Mouse (Mus musculus): ENCODE data around the gene Ctsm. TPM values are rescaled to one million over a fixed set of nuclear protein-coding genes. Genes with fewer than 3 reads are reported as not detected.
"Not testable (repeated sequence)": the region's sequence is repeated elsewhere in the genome, so short reads cannot be mapped to it uniquely, and the experiment has no call there.

Gene Ctsm
- not detected in 2 replicates for polyA plus RNA-seq (2014; fragmentation: Nextera tagmentation; extraction: Ambion mirVana)

- no peaks in the 10 kb centered on the region; the same call in 1 of the 2 replicates for H3K9me3 ChIP-seq (ENCODE audit: control insufficient read depth, low read length)
- DNase-seq (ENCODE audit: low spot score), result no peak
- 72% methylated on average over 4 of the region's 4 CpGs for WGBS
Measured at GRCm38 (mm10) chr13:61541631-61542030, at the start of gene Ctsm. TSS of gene Ctsm (minus strand) at chr13:61541839.

GRCm38 (mm10) chr13:61570027-61570426 lies 28.4 kb upstream of the Ctsm start, which contains the start of gene Cts3:
TSS of gene Cts3 (minus strand) at chr13:61570127.
- Histone ChIP-seq H3K4me2 (ENCODE audit: low read depth) (no peak within 1 kb of the TSS), H3K27me3 (ENCODE audit: control insufficient read depth, insufficient read depth, low read length) (no peaks in the 10 kb centered on the region), H3K27ac (ENCODE audit: low read depth, low read length) (no peak within 1 kb of the TSS), H3K36me3 (ENCODE audit: control insufficient read depth, insufficient read depth, low read length) (no peaks in the 10 kb centered on the region), H3K4me3 (ENCODE audit: low read depth, low read length) (no peak within 1 kb of the TSS), H3K9me3 (ENCODE audit: control insufficient read depth, low read length) (peaks cover 5% of the 10 kb centered on the region), H3K9ac (ENCODE audit: low read length) (no peak within 1 kb of the TSS), H3K4me1 (ENCODE audit: control insufficient read depth, insufficient read depth, low read length) (no peaks in the 10 kb centered on the region)
- ATAC-seq (ENCODE audit: insufficient read depth, low FRiP score, low TSS enrichment) (no peak), DNase-seq (ENCODE audit: low spot score) (no peak)

More at GRCm38 (mm10) chr13:61541631-61542030, at the start of gene Ctsm:
- H3K27ac ChIP-seq (ENCODE audit: low read depth, low read length), result no peak within 1 kb of the TSS
- H3K9ac ChIP-seq (ENCODE audit: low read length), result no peak within 1 kb of the TSS
- H3K4me1 ChIP-seq (ENCODE audit: control insufficient read depth, insufficient read depth, low read length), result no peaks in the 10 kb centered on the region
- H3K36me3 ChIP-seq (ENCODE audit: control insufficient read depth, insufficient read depth, low read length), result no peaks in the 10 kb centered on the region
- no peak within 1 kb of the TSS for H3K4me3 ChIP-seq (ENCODE audit: low read depth, low read length)
- no peak for ATAC-seq (ENCODE audit: insufficient read depth, low FRiP score, low TSS enrichment)
- H3K4me2 ChIP-seq (ENCODE audit: low read depth), result no peak within 1 kb of the TSS
- H3K27me3 ChIP-seq (ENCODE audit: control insufficient read depth, insufficient read depth, low read length), result no peaks in the 10 kb centered on the region

GRCm38 (mm10) chr13:61568074-61568473 lies 26.4 kb upstream of the Ctsm start, which contains the start of gene Gm49352:
TSS of gene Gm49352 (minus strand) at chr13:61568174.
- H3K27me3 ChIP-seq (ENCODE audit: control insufficient read depth, insufficient read depth, low read length); H3K36me3 ChIP-seq (ENCODE audit: control insufficient read depth, insufficient read depth, low read length); DNase-seq (ENCODE audit: low spot score); H3K27ac ChIP-seq (ENCODE audit: low read depth, low read length); H3K9me3 ChIP-seq (ENCODE audit: control insufficient read depth, low read length); H3K9ac ChIP-seq (ENCODE audit: low read length); ATAC-seq (ENCODE audit: insufficient read depth, low FRiP score, low TSS enrichment); H3K4me2 ChIP-seq (ENCODE audit: low read depth); H3K4me1 ChIP-seq (ENCODE audit: control insufficient read depth, insufficient read depth, low read length); H3K4me3 ChIP-seq (ENCODE audit: low read depth, low read length): not testable (repeated sequence)
- 30% methylated on average over 1 of the region's 1 CpGs for WGBS

Other genes with a start within 250 kb of the Ctsm start
- gene Cts7, start 183.6 kb downstream of the Ctsm start, polyA plus RNA-seq (2014; fragmentation: Nextera tagmentation; extraction: Ambion mirVana), result not detected in 2 replicates
- gene Gm49352, start 26.3 kb upstream of the Ctsm start, polyA plus RNA-seq (2014; fragmentation: Nextera tagmentation; extraction: Ambion mirVana), result not detected in 2 replicates
- gene Cts3, start 28.3 kb upstream of the Ctsm start, polyA plus RNA-seq (2014; fragmentation: Nextera tagmentation; extraction: Ambion mirVana), result not detected in 2 replicates